Mouse (Mus musculus): Measurements from ENCODE around the gene Rundc3a.

GRCm38 (mm10) chr11:102381341-102382100 is 11.7 kb upstream of the Rundc3a start:
- TF ChIP-seq POLR2A (IDR thresholded peaks at IDR 0.05; ENCODE audit: borderline replicate concordance, low read depth, low read length) (no peak), CTCF (IDR thresholded peaks at IDR 0.05; ENCODE audit: low read depth, low read length) (no peak)

Measured in bone marrow macrophage, adult 2 months (primary cell).